Mouse (Mus musculus) CH12.LX (cell line): ENCODE results near the gene Atp9a. TPM values are rescaled to one million over a fixed set of nuclear protein-coding genes. Genes with fewer than 3 reads are reported as not detected.

Experiments used
- DNase-seq: peaks from one replicate; pipeline ENCODE4 v3.0.0-alpha.2; 2013; ENCODE audit errors: extremely low read depth
- H3K27ac ChIP-seq: 2 replicates; pipeline ENCODE4 v1.5.1; 2012; ENCODE audit warnings: low read depth, mild to moderate bottlenecking, control low read depth, moderate library complexity; ENCODE audit not compliant: insufficient read depth
- H3K27me3 ChIP-seq: replicated peaks from 2 replicates; pipeline ENCODE3; 2012; ENCODE audit warnings: inconsistent platforms
- H3K36me3 ChIP-seq, 2 experiments: replicated peaks in 1 of 2; 2 replicates each; pipeline versions ENCODE3 to v1.6.1; 2012; ENCODE audit warnings: inconsistent platforms in 1 of 2, low read length in 1 of 2, mild to moderate bottlenecking in 1 of 2, mixed read lengths in 1 of 2, moderate library complexity in 1 of 2; ENCODE audit not compliant: control insufficient read depth in 1 of 2, insufficient read depth in 1 of 2
- H3K4me1 ChIP-seq, 2 experiments: 2 replicates each; pipeline ENCODE4 v1.6.1; 2012; ENCODE audit warnings: inconsistent platforms in 1 of 2, moderate library complexity in 1 of 2; ENCODE audit not compliant: insufficient read depth in 2 of 2, control insufficient read depth in 1 of 2
- H3K4me2 ChIP-seq: 2 replicates; pipeline ENCODE4 v1.6.1; 2012; ENCODE audit warnings: low read depth, mild to moderate bottlenecking, control low read depth; ENCODE audit not compliant: poor library complexity, insufficient read depth, severe bottlenecking
- H3K4me3 ChIP-seq, 3 experiments: fragments of 150-350 bp in 1 of 3; sonication (generic) in 1 of 3; replicated peaks in 1 of 3; 2 replicates each; pipeline versions ENCODE3 to v1.5.1; 2011 to 2012; ENCODE audit warnings: low read depth in 2 of 3, low read length in 2 of 3, mild to moderate bottlenecking in 2 of 3, moderate library complexity in 2 of 3, control low read depth in 1 of 3, improper control_type of control experiment in 1 of 3, inconsistent platforms in 1 of 3, mixed read lengths in 1 of 3; ENCODE audit not compliant: poor library complexity in 1 of 3
- H3K79me2 ChIP-seq: replicated peaks from 2 replicates; pipeline ENCODE4 v1.6.1; 2012; ENCODE audit warnings: mild to moderate bottlenecking, moderate library complexity; ENCODE audit not compliant: control insufficient read depth, poor library complexity, insufficient read depth, severe bottlenecking; ENCODE audit errors: extremely low read depth
- H3K9ac ChIP-seq: 2 replicates; pipeline ENCODE4 v1.6.1; 2012; ENCODE audit warnings: low read depth, mild to moderate bottlenecking, control low read depth, moderate library complexity; ENCODE audit not compliant: insufficient read depth
- H3K9me3 ChIP-seq: replicated peaks from 2 replicates; pipeline ENCODE3; 2012; ENCODE audit warnings: low read length, inconsistent platforms, mixed read lengths
- CHD2 ChIP-seq: IDR thresholded peaks from 2 replicates; pipeline ENCODE4 v1.6.1; 2011; ENCODE audit warnings: low read length, improper control_type of control experiment
- E2F4 ChIP-seq: IDR thresholded peaks from 2 replicates; pipeline ENCODE4 v1.6.1; 2011; ENCODE audit warnings: low read depth, low read length, improper control_type of control experiment; ENCODE audit not compliant: insufficient replicate concordance
- ELF1 ChIP-seq: IDR thresholded peaks from 2 replicates; pipeline ENCODE4 v1.6.1; 2014; ENCODE audit warnings: low read depth, mild to moderate bottlenecking, inconsistent platforms, low read length, improper control_type of control experiment
- EP300 ChIP-seq: IDR thresholded peaks from 2 replicates; pipeline ENCODE4 v1.6.1; 2011; ENCODE audit warnings: low read length, improper control_type of control experiment
- ETS1 ChIP-seq: conservative IDR thresholded peaks from 2 replicates; pipeline ENCODE4 v1.6.1; 2012; ENCODE audit warnings: low read depth, mild to moderate bottlenecking, inconsistent platforms, low read length, improper control_type of control experiment, moderate library complexity
- IRF4 ChIP-seq: IDR thresholded peaks from 2 replicates; pipeline ENCODE4 v1.6.1; 2014; ENCODE audit warnings: low read depth, mild to moderate bottlenecking, inconsistent platforms, low read length, improper control_type of control experiment
- JUN ChIP-seq: IDR thresholded peaks from 2 replicates; pipeline ENCODE4 v1.6.1; 2011; ENCODE audit warnings: low read depth, mild to moderate bottlenecking, low read length, improper control_type of control experiment, moderate library complexity; ENCODE audit not compliant: insufficient read depth
- JUND ChIP-seq: conservative IDR thresholded peaks from 2 replicates; pipeline ENCODE4 v1.6.1; 2011; ENCODE audit warnings: low read depth, low read length, improper control_type of control experiment
- KAT2A ChIP-seq: IDR thresholded peaks from 2 replicates; pipeline ENCODE4 v1.6.1; 2012; ENCODE audit warnings: low read length, improper control_type of control experiment, inconsistent platforms; ENCODE audit not compliant: insufficient replicate concordance
- MAFK ChIP-seq: IDR thresholded peaks from 2 replicates; pipeline ENCODE4 v1.6.1; 2011; ENCODE audit warnings: low read length, improper control_type of control experiment; ENCODE audit not compliant: insufficient replicate concordance
- MAX ChIP-seq: IDR thresholded peaks from 2 replicates; pipeline ENCODE4 v1.6.1; 2011; ENCODE audit warnings: low read length, improper control_type of control experiment
- MYC ChIP-seq: IDR thresholded peaks from 2 replicates; pipeline ENCODE4 v1.6.1; 2011; ENCODE audit warnings: low read depth, mild to moderate bottlenecking, improper control_type of control experiment, low read length
- NELFE ChIP-seq: IDR thresholded peaks from 2 replicates; pipeline ENCODE4 v1.6.1; 2011; ENCODE audit warnings: low read depth, low read length, improper control_type of control experiment
- RCOR1 ChIP-seq: conservative IDR thresholded peaks from 2 replicates; pipeline ENCODE4 v1.6.1; 2012; ENCODE audit warnings: low read depth, mild to moderate bottlenecking, inconsistent platforms, low read length, improper control_type of control experiment
- SIN3A ChIP-seq: IDR thresholded peaks from 2 replicates; pipeline ENCODE4 v1.6.1; 2012; ENCODE audit warnings: low read length, improper control_type of control experiment, inconsistent platforms
- TBP ChIP-seq: conservative IDR thresholded peaks from 2 replicates; pipeline ENCODE4 v1.6.1; 2011; ENCODE audit warnings: low read depth, low read length, improper control_type of control experiment
- TCF12 ChIP-seq: IDR thresholded peaks from 2 replicates; pipeline ENCODE4 v1.6.1; 2014; ENCODE audit warnings: low read depth, mild to moderate bottlenecking, inconsistent platforms, low read length, improper control_type of control experiment
- USF1 ChIP-seq: IDR thresholded peaks from 2 replicates; pipeline ENCODE4 v1.6.1; 2014; ENCODE audit warnings: low read depth, mild to moderate bottlenecking, inconsistent platforms, low read length, improper control_type of control experiment
- ZKSCAN1 ChIP-seq: IDR thresholded peaks from 2 replicates; pipeline ENCODE4 v1.6.1; 2012; ENCODE audit warnings: low read depth, inconsistent platforms, low read length, improper control_type of control experiment, borderline replicate concordance
- ZMIZ1 ChIP-seq: IDR thresholded peaks from 2 replicates; pipeline ENCODE4 v1.6.1; 2012; ENCODE audit warnings: low read depth, mild to moderate bottlenecking, inconsistent platforms, low read length, improper control_type of control experiment
- dilution Hi-C: fragments of 300-500 bp; cut with MboI; formaldehyde crosslinking; loops from 2 replicates; pipeline ENCODE4 v1.14.3; 2020; ENCODE audit warnings: low sequenced_read_pairs; ENCODE audit not compliant: extremely low pct_unique_long_range_greater_than_20kb, extremely low pct_ligation_motif_present
- in situ Hi-C: fragments of 300-500 bp; cut with MboI; formaldehyde crosslinking; loops from 3 replicates; pipeline ENCODE4 v1.14.3; 2019; ENCODE audit warnings: low sequenced_read_pairs, low pct_ligation_motif_present, low pct_unique_long_range_greater_than_20kb, mixed read lengths
- polyA plus RNA-seq: library from polyadenylated mRNA; unstranded; fragments of >175 nt; gene quantifications from 2 replicates; pipeline ENCODE4 v1.2.1, GENCODE M21; 2012; ENCODE audit warnings: low read depth; ENCODE audit not compliant: insufficient read length
- total RNA-seq, 2 experiments: library from RNA; depleted of rRNA; stranded (reverse); fragments of 300-350 nt in 1 of 2; fragments of >200 nt in 1 of 2; gene quantifications; 2 replicates each; pipeline ENCODE4 v1.2.3; 2012 to 2014

The Atp9a gene
- total and polyA plus RNA-seq, 3 experiments = 18.9 to 43.7 (median 40.1) TPM

DNA sequence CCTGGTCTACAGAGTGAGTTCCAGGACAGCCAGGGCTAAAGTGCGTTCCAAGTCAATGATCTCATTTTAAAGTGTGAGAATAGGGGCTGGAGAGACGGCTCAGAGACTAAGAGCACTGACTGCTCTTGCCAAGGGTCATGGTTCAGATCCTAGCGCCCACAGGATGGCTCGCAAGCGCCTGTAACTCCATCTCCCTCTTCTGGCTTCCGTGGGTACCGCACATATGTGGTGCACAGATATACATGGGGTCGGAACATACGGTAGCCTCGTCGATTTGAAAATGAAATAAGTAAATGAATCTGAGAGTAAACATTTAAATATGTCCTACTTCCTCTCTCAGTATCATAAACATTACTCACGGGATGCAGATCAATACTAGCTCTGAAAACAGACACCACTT lies 12.5 kb downstream of the Atp9a start:
- no peak for DNase-seq
- in situ Hi-C loops = no loop called here
- no peak for TF ChIP-seq TCF12
- no peak for TF ChIP-seq ETS1
- TF ChIP-seq ZKSCAN1 = no peak
- no peak for TF ChIP-seq JUND
- TF ChIP-seq KAT2A = no peak
- no peak for TF ChIP-seq USF1
- no peak for TF ChIP-seq MAX
- TF ChIP-seq ZMIZ1 = no peak
- TF ChIP-seq ELF1 = no peak
- no peak for TF ChIP-seq RCOR1
- no peak for TF ChIP-seq IRF4
- no peak for TF ChIP-seq CHD2
- TF ChIP-seq MYC = no peak
- no peak for TF ChIP-seq EP300
- TF ChIP-seq E2F4 = no peak
- no peak for TF ChIP-seq MAFK
- no peak for TF ChIP-seq TBP
- Histone ChIP-seq H3K79me2 (no peaks in the 10 kb centered on the region), H3K36me3 (no peaks in the 10 kb centered on the region), H3K4me3 (no peak overlapping the region), H3K9ac (no peak overlapping the region), H3K4me1 (no peaks in the 10 kb centered on the region), H3K9me3 (peaks cover 3% of the 10 kb centered on the region), H3K27me3 (peaks cover 7% of the 10 kb centered on the region), H3K4me2 (no peak overlapping the region), H3K27ac (no peak overlapping the region)
- dilution Hi-C loops = no loop called here

GRCm38 (mm10) chr2:168728045-168728444 lies 14.2 kb downstream of the Atp9a start:
- Histone ChIP-seq H3K27me3 (peaks cover 5% of the 10 kb centered on the region), H3K4me3 (no peak overlapping the region), H3K9me3 (peaks cover 3% of the 10 kb centered on the region), H3K79me2 (no peaks in the 10 kb centered on the region), H3K36me3 (no peaks in the 10 kb centered on the region), H3K9ac (no peak overlapping the region), H3K4me2 (no peak overlapping the region), H3K27ac (no peak overlapping the region), H3K4me1 (no peaks in the 10 kb centered on the region)
- in situ Hi-C loops = no loop called here
- TF ChIP-seq MAFK = no peak
- TF ChIP-seq SIN3A = no peak
- no peak for TF ChIP-seq JUN
- TF ChIP-seq ZMIZ1 = no peak
- no peak for TF ChIP-seq EP300
- no peak for TF ChIP-seq NELFE
- dilution Hi-C loops = no loop called here
- no peak for DNase-seq
